In genomic region chr17:44518156-44518555, GRCm38 (mm10) we compare ENCODE assay signal across 30 mouse cellular contexts.
"Had no signal": no experiment of that assay in that cellular context is flagged by ENCODE, and none has a peak within 500 bp of the region (broad histone marks: within the 10 kb centered on the region; RNA-seq: fewer than 3 reads in every experiment).

No protein-coding gene starts in this region.

- DNase-seq: heart, postnatal 10 days; heart, postnatal 14 days; heart, postnatal 36 days; heart, postnatal 4 days; kidney, adult 11 months; kidney, adult 18-20 months; kidney, adult 2 months; kidney, adult 8-10 months; kidney, adult 9 months; kidney, postnatal 10 days; kidney, postnatal 14 days; kidney, postnatal 25 days; kidney, postnatal 36 days; kidney, postnatal 4 days; layer of hippocampus, adult 9-11 months; layer of hippocampus, postnatal 36 days had no signal

- H3K4me3 ChIP-seq: heart, embryonic 10.5 days; heart, embryonic 12.5 days; heart, embryonic 13.5 days; heart, embryonic 15.5 days; hindbrain, embryonic 10.5 days; hindbrain, embryonic 12.5 days; hindbrain, embryonic 13.5 days; hindbrain, embryonic 15.5 days; intestine, embryonic 15.5 days; kidney, embryonic 15.5 days; layer of hippocampus, adult 2 months; left cerebral cortex, adult 2 months had no signal

- H3K4me2 ChIP-seq: heart, embryonic 11.5 days; heart, embryonic 12.5 days; heart, embryonic 13.5 days; heart, embryonic 15.5 days; hindbrain, embryonic 12.5 days; hindbrain, embryonic 13.5 days; hindbrain, embryonic 14.5 days; hindbrain, embryonic 15.5 days; intestine, embryonic 15.5 days; kidney, embryonic 15.5 days had no signal

- H3K27me3 ChIP-seq: heart, embryonic 12.5 days; heart, embryonic 13.5 days; heart, embryonic 15.5 days; hindbrain, embryonic 12.5 days; hindbrain, embryonic 13.5 days; hindbrain, embryonic 15.5 days; intestine, embryonic 15.5 days; kidney, embryonic 15.5 days had no signal

- H3K36me3 ChIP-seq: heart, embryonic 10.5 days; heart, embryonic 12.5 days; heart, embryonic 13.5 days; heart, embryonic 15.5 days; hindbrain, embryonic 10.5 days; hindbrain, embryonic 12.5 days; hindbrain, embryonic 13.5 days; hindbrain, embryonic 15.5 days; intestine, embryonic 15.5 days; kidney, embryonic 15.5 days had no signal
